Mouse (Mus musculus) skeletal muscle tissue, adult 2 months (tissue): Measurements from ENCODE around the gene Gm20388.
"Not testable (repeated sequence)": the region's sequence is repeated elsewhere in the genome, so short reads cannot be mapped to it uniquely, and the experiment has no call there.

ENCODE experiments used
- DNase-seq: peaks from one replicate; pipeline ENCODE4 v3.0.0-alpha.2; 2012; ENCODE audit warnings: low read depth, low spot score

The Gm20388 gene

GRCm38 (mm10) chr8:120697979-120698272 lies 787.3 kb downstream of the Gm20388 start:
- no peak for DNase-seq

GRCm38 (mm10) chr8:120698426-120698825 lies 787.8 kb downstream of the Gm20388 start:
- no peak for DNase-seq

GRCm38 (mm10) chr8:120699079-120699478 lies 788.4 kb downstream of the Gm20388 start:
- DNase-seq = no peak

GRCm38 (mm10) chr8:120699565-120699964 lies 788.9 kb downstream of the Gm20388 start:
- no peak for DNase-seq

- DNase-seq = no peak
Observed at GRCm38 (mm10) chr8:120700053-120700452, 789.4 kb downstream of the Gm20388 start.

GRCm38 (mm10) chr8:120701758-120702465 lies 791.3 kb downstream of the Gm20388 start:
- DNase-seq = no peak

GRCm38 (mm10) chr8:120704203-120704602 lies 793.6 kb downstream of the Gm20388 start:
- DNase-seq = no peak

- DNase-seq = no peak
Observed at GRCm38 (mm10) chr8:120705163-120705562, 794.5 kb downstream of the Gm20388 start.

GRCm38 (mm10) chr8:120706193-120706592 lies 795.6 kb downstream of the Gm20388 start:
- DNase-seq = no peak

- DNase-seq = no peak
Observed at GRCm38 (mm10) chr8:120709176-120709575, 798.5 kb downstream of the Gm20388 start.

GRCm38 (mm10) chr8:120715200-120715599 lies 804.6 kb downstream of the Gm20388 start:
- DNase-seq = no peak

GRCm38 (mm10) chr8:120715996-120716680 lies 805.5 kb downstream of the Gm20388 start:
- DNase-seq = no peak

- DNase-seq = no peak
Observed at GRCm38 (mm10) chr8:120719586-120720236, 809.1 kb downstream of the Gm20388 start.

- DNase-seq = no peak
Observed at GRCm38 (mm10) chr8:120723025-120723424, 812.4 kb downstream of the Gm20388 start.

- DNase-seq = not testable (repeated sequence)
Observed at GRCm38 (mm10) chr8:120724096-120724495, 813.5 kb downstream of the Gm20388 start.

GRCm38 (mm10) chr8:120724816-120725575 lies 814.4 kb downstream of the Gm20388 start:
- no peak for DNase-seq

GRCm38 (mm10) chr8:120725576-120725950 lies 814.9 kb downstream of the Gm20388 start:
- no peak for DNase-seq

- DNase-seq = no peak
Observed at GRCm38 (mm10) chr8:120726051-120726450, 815.4 kb downstream of the Gm20388 start.

GRCm38 (mm10) chr8:120728488-120729160 lies 818.0 kb downstream of the Gm20388 start:
- no peak for DNase-seq

- DNase-seq = no peak
Observed at GRCm38 (mm10) chr8:120731582-120731981, 820.9 kb downstream of the Gm20388 start.

GRCm38 (mm10) chr8:120732068-120732467 lies 821.4 kb downstream of the Gm20388 start:
- no peak for DNase-seq
